Mouse (Mus musculus) kidney, adult 2 months (tissue): ENCODE results near the gene Rap1gap.

Experiments used
- CTCF ChIP-seq: fragments of 200-500 bp; conservative IDR thresholded peaks from 2 replicates; pipeline ENCODE4 v1.5.1; 2011; ENCODE audit warnings: low read depth, mild to moderate bottlenecking, control low read depth, low read length, moderate library complexity, mixed read lengths; ENCODE audit not compliant: insufficient read depth, insufficient read length
- POLR2A ChIP-seq: fragments of 200-500 bp; IDR thresholded peaks from one replicate; pipeline ENCODE4 v1.6.1; 2011; ENCODE audit warnings: low read depth, low read length, control low read depth

DNA sequence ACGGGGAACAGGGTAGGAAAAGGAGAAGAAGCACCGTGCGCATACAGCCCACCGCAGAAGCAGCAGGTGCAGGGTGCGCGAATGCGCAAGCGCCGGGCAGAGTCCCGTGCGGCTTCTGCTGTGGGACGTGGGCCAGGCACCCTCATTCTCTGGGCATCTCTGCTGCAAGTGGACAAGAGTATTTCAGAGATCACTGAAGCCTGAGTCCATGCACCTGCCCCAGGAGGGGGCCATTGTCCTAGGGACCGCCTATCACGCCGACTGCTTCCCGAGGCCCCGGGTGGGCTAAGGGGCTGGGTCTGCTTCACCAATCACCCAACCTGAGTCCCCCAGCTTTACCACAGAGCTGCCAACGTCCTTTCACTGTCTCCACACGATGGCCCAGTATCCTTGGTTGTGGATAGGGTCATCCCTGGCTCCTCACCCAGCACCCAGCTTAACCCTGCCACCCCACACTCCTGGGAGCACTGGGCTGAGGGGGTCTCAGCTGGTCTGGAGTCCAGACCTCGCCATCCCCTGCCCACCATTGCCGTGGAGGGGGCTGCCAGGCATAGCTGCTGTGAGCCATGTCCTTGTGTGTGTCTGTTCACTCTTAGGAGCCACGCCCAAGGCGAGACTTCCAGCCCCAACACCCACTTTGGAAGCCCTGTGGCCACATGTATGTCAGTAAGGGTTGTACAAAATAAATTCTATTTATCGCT is 64.8 kb downstream of the Rap1gap start:
- TF ChIP-seq POLR2A = no peak
- TF ChIP-seq CTCF = no peak
